Comparison of ENCODE assay signal across 8 mouse cellular contexts in genomic region chr17:46853281-46853680, GRCm38 (mm10). TPM values are rescaled to one million over a fixed set of nuclear protein-coding genes. Genes with fewer than 3 reads are reported as not detected.
A peak's percentile ranks its signal among the peaks of the same experiment; 100 is the strongest.
DNase-seq lines count a peak whose midpoint lies in the region; ATAC-seq and TF ChIP-seq lines count a peak whose summit lies in the region.

No protein-coding gene starts in this region.

- 3% methylated on average over 6 of the region's 6 CpGs for WGBS in cerebellum, adult 2 months
- WGBS in liver, embryonic 11.5 days, result 65% methylated on average over 6 of the region's 6 CpGs
- WGBS in neural tube, embryonic 15.5 days, result 40% methylated on average over 6 of the region's 6 CpGs

- TF ChIP-seq POLR2A in cerebellum, adult 2 months (IDR thresholded peaks at IDR 0.05; ENCODE audit: borderline replicate concordance, insufficient read depth, low read length), result no peak

- no peak overlapping the region for H3K4me2 ChIP-seq in liver, embryonic 11.5 days
- peak overlapping the region; percentile 15; the same call in 1 of the 2 replicates for H3K4me2 ChIP-seq in neural tube, embryonic 15.5 days

- no peak overlapping the region for H3K4me3 ChIP-seq in cerebellum, adult 2 months (replicated peaks; ENCODE audit: insufficient read depth, low read depth, low read length)
- no peak overlapping the region for H3K4me3 ChIP-seq in liver, embryonic 11.5 days (ENCODE audit: low read depth, low read length)
- no peak overlapping the region for H3K4me3 ChIP-seq in neural tube, embryonic 15.5 days (replicated peaks)

- intact Hi-C loops in gastrocnemius, postnatal 36 days (cut with DNase I), result loop anchor here (5.0 kb wide), 1 partner anchor 39 kb away; the partner anchor contains the start of gene Tbcc

- H3K36me3 ChIP-seq in liver, embryonic 11.5 days (ENCODE audit: control insufficient read depth, insufficient read depth, low read length), result 0 out of 2 replicates have a peak, but pooled peaks cover 2% of the 10 kb centered on the region
- no peaks in the 10 kb centered on the region for H3K36me3 ChIP-seq in neural tube, embryonic 15.5 days

- ATAC-seq in liver, embryonic 11.5 days (replicated peaks; ENCODE audit: low FRiP score), result no peak
- no peak for ATAC-seq in neural tube, embryonic 15.5 days (ENCODE audit: low FRiP score)

- no peaks in the 10 kb centered on the region for H3K9me3 ChIP-seq in liver, embryonic 11.5 days (ENCODE audit: control insufficient read depth, low read length)
- no peaks in the 10 kb centered on the region for H3K9me3 ChIP-seq in neural tube, embryonic 15.5 days (replicated peaks)

- H3K27me3 ChIP-seq in cerebellum, adult 2 months (ENCODE audit: control insufficient read depth, insufficient read depth, low read length), result no peaks in the 10 kb centered on the region
- no peaks in the 10 kb centered on the region for H3K27me3 ChIP-seq in liver, embryonic 11.5 days (replicated peaks; ENCODE audit: control insufficient read depth, insufficient read depth, low read length)
- no peaks in the 10 kb centered on the region for H3K27me3 ChIP-seq in neural tube, embryonic 15.5 days (replicated peaks)

- H3K27ac ChIP-seq in cerebellum, adult 2 months (ENCODE audit: insufficient read depth, low read length), result no peak overlapping the region
- H3K27ac ChIP-seq in liver, embryonic 11.5 days (ENCODE audit: low read depth, low read length), result peak overlapping the region; percentile 35
- peak overlapping the region; percentile 69 for H3K27ac ChIP-seq in neural tube, embryonic 15.5 days (replicated peaks)

- peak; percentile 24 for DNase-seq in thymus, postnatal 25 days
- DNase-seq in thymus, adult 18-20 months, result no peak
- peak; percentile 64 to 74 for DNase-seq in cerebellum, adult 2 months
- peak; percentile 52 to 58 for DNase-seq in gastrocnemius, postnatal 36 days
- peak; percentile 61 for DNase-seq in kidney, adult 18-20 months
- DNase-seq in liver, embryonic 11.5 days (ENCODE audit: low spot score), result no peak
- DNase-seq in embryo, embryonic 10.5 days (ENCODE audit: low spot score), result no peak

- peaks cover 18% of the 10 kb centered on the region for H3K4me1 ChIP-seq in cerebellum, adult 2 months (ENCODE audit: control insufficient read depth, insufficient read depth, low read length)
- peaks cover 23% of the 10 kb centered on the region for H3K4me1 ChIP-seq in liver, embryonic 11.5 days (replicated peaks; ENCODE audit: control insufficient read depth, insufficient read depth, low read length)
- H3K4me1 ChIP-seq in neural tube, embryonic 15.5 days, result peaks cover 34% of the 10 kb centered on the region

- no peak overlapping the region for H3K9ac ChIP-seq in liver, embryonic 11.5 days (ENCODE audit: low read depth, low read length)
- H3K9ac ChIP-seq in neural tube, embryonic 15.5 days (replicated peaks), result no peak overlapping the region

- no peak for TF ChIP-seq CTCF in cerebellum, adult 2 months (IDR thresholded peaks at IDR 0.05; ENCODE audit: borderline replicate concordance, insufficient read depth, low read depth, low read length)

RNA-seq across cellular contexts. Expression of gene Bicral, which starts 5.0 kb away (rescaled TPM):
- polyA plus RNA-seq in cerebellum, adult 2 months (2012; rRNA removed), result 35.9 and 36.8 TPM in 2 replicates
- 10 to 100 TPM in 1 of 2 experiments, 1 to 10 TPM in 1; 8.2 to 12.1 TPM for total RNA-seq in gastrocnemius, postnatal 36 days (2021)
- polyA plus RNA-seq in liver, embryonic 11.5 days (2014; fragmentation: Nextera tagmentation; extraction: Ambion mirVana), result 6.3 and 7.4 TPM in 2 replicates
- polyA plus RNA-seq in neural tube, embryonic 15.5 days (2015; fragmentation: Nextera tagmentation; extraction: Ambion mirVana), result 6.6 and 8.3 TPM in 2 replicates

RNA-seq across cellular contexts. Expression of gene Tbcc, which starts 37.2 kb away (rescaled TPM):
- polyA plus RNA-seq in cerebellum, adult 2 months (2012; rRNA removed), result 24.9 and 25.3 TPM in 2 replicates
- total RNA-seq in gastrocnemius, postnatal 36 days (2021), result 1 to 10 TPM; 7.4 to 8.5 TPM
- 43.5 and 43.7 TPM in 2 replicates for polyA plus RNA-seq in liver, embryonic 11.5 days (2014; fragmentation: Nextera tagmentation; extraction: Ambion mirVana)
- polyA plus RNA-seq in neural tube, embryonic 15.5 days (2015; fragmentation: Nextera tagmentation; extraction: Ambion mirVana), result 55.9 and 62.5 TPM in 2 replicates

RNA-seq across cellular contexts. Expression of gene Prph2, which starts 57.0 kb away (rescaled TPM):
- polyA plus RNA-seq in cerebellum, adult 2 months (2012; rRNA removed), result not detected in 2 replicates
- total RNA-seq in gastrocnemius, postnatal 36 days (2021), result not detected
- polyA plus RNA-seq in liver, embryonic 11.5 days (2014; fragmentation: Nextera tagmentation; extraction: Ambion mirVana), result not detected in 2 replicates
- polyA plus RNA-seq in neural tube, embryonic 15.5 days (2015; fragmentation: Nextera tagmentation; extraction: Ambion mirVana), result not detected in 2 replicates

Comparison
In these comparisons a context has a peak if more than half of its experiments do, and no peak if none do; other contexts are left out.
1. DNase-seq: peak in thymus, postnatal 25 days (single experiment), cerebellum, adult 2 months (2 of 2), gastrocnemius, postnatal 36 days (2 of 2) and kidney, adult 18-20 months (single experiment); none in thymus, adult 18-20 months (0 of 2), liver, embryonic 11.5 days (single experiment) and embryo, embryonic 10.5 days (single experiment).